Mouse (Mus musculus): ENCODE measurements around the gene Dhx16.

Gene Dhx16

GRCm38 (mm10) chr17:35860831-35861197, 18.8 kb upstream of the Dhx16 start:
- no peak for DNase-seq (ENCODE audit: low read depth)

- peak; percentile 88 for DNase-seq (ENCODE audit: low read depth)
Measured at GRCm38 (mm10) chr17:35861198-35861857, 18.3 kb upstream of the Dhx16 start, which contains the start of gene Nrm. Gene Nrm, plus strand, starts transcription at chr17:35861318.

GRCm38 (mm10) chr17:35864832-35865353, 14.7 kb upstream of the Dhx16 start:
- no peak for DNase-seq (ENCODE audit: low read depth)

- peak; percentile 40 for DNase-seq (ENCODE audit: low read depth)
Measured at GRCm38 (mm10) chr17:35865481-35866280, 13.9 kb upstream of the Dhx16 start, which contains the start of gene Ppp1r18. Gene Ppp1r18, plus strand, starts transcription at chr17:35865593.

- DNase-seq (ENCODE audit: low read depth), result peak; percentile 51
Measured at GRCm38 (mm10) chr17:35866281-35866831, 13.3 kb upstream of the Dhx16 start.

GRCm38 (mm10) chr17:35866911-35867890, 12.4 kb upstream of the Dhx16 start:
- peak; percentile 60 for DNase-seq (ENCODE audit: low read depth)

GRCm38 (mm10) chr17:35868165-35868820, 11.3 kb upstream of the Dhx16 start:
- DNase-seq (ENCODE audit: low read depth), result peak; percentile 70

- DNase-seq (ENCODE audit: low read depth), result no peak
Measured at GRCm38 (mm10) chr17:35868961-35869345, 10.7 kb upstream of the Dhx16 start.

GRCm38 (mm10) chr17:35869346-35870067, 10.1 kb upstream of the Dhx16 start:
- peak; percentile 49 for DNase-seq (ENCODE audit: low read depth)

- peak; percentile 81 for DNase-seq (ENCODE audit: low read depth)
Measured at GRCm38 (mm10) chr17:35870151-35870883, 9.3 kb upstream of the Dhx16 start.

- DNase-seq (ENCODE audit: low read depth), result peak; percentile 82
Measured at GRCm38 (mm10) chr17:35870884-35871696, 8.5 kb upstream of the Dhx16 start.

- DNase-seq (ENCODE audit: low read depth), result peak; percentile 87
Measured at GRCm38 (mm10) chr17:35873774-35874519, 5.7 kb upstream of the Dhx16 start.

GRCm38 (mm10) chr17:35874721-35875120, 4.9 kb upstream of the Dhx16 start:
- no peak for DNase-seq (ENCODE audit: low read depth)

- DNase-seq (ENCODE audit: low read depth), result no peak
Measured at GRCm38 (mm10) chr17:35882924-35883323, 3.3 kb downstream of the Dhx16 start.

GRCm38 (mm10) chr17:35883777-35884176, 4.2 kb downstream of the Dhx16 start:
- no peak for DNase-seq (ENCODE audit: low read depth)

- DNase-seq (ENCODE audit: low read depth), result no peak
Measured at GRCm38 (mm10) chr17:35887725-35888124, 8.1 kb downstream of the Dhx16 start.

- peak; percentile 97 for DNase-seq (ENCODE audit: low read depth)
Measured at GRCm38 (mm10) chr17:35896781-35897643, 17.4 kb downstream of the Dhx16 start, which contains the start of gene 2310061I04Rik. Gene 2310061I04Rik, minus strand, starts transcription at chr17:35897431.

All from naive thymus-derived CD4-positive, alpha-beta T cell, adult 2 months (primary cell).